Mouse (Mus musculus) lung, embryonic 14.5 days (tissue): ENCODE data around the gene Acot3. TPM values are rescaled to one million over a fixed set of nuclear protein-coding genes. Genes with fewer than 3 reads are reported as not detected.

ENCODE experiments used
- ATAC-seq: fragments of 200-750 bp; cut with Nextera tagmentation; 2 replicates; pipeline ENCODE4 v1.8.0; 2017; ENCODE audit warnings: mild to moderate bottlenecking, moderate TSS enrichment, moderate library complexity; ENCODE audit not compliant: insufficient read depth
- DNase-seq: peaks from one replicate; pipeline ENCODE4 v3.0.0-alpha.2; 2015
- H3K27ac ChIP-seq: fragments of 300-500 bp; sonication (generic); 2 replicates; pipeline ENCODE4 v1.5.1; 2014; ENCODE audit warnings: low read depth, mild to moderate bottlenecking, moderate library complexity
- H3K27me3 ChIP-seq: fragments of 300-500 bp; sonication (generic); 2 replicates; pipeline ENCODE4 v1.6.1; 2014; ENCODE audit warnings: low read length, control low read depth; ENCODE audit not compliant: insufficient read depth
- H3K36me3 ChIP-seq: fragments of 300-500 bp; sonication (generic); 2 replicates; pipeline ENCODE4 v1.6.1; 2014; ENCODE audit warnings: control low read depth; ENCODE audit not compliant: insufficient read depth
- H3K4me1 ChIP-seq: fragments of 300-500 bp; sonication (generic); 2 replicates; pipeline ENCODE4 v1.6.1; 2014; ENCODE audit warnings: antibody characterized with exemption, control low read depth; ENCODE audit not compliant: insufficient read depth
- H3K4me2 ChIP-seq: fragments of 300-500 bp; sonication (generic); 2 replicates; pipeline ENCODE4 v1.6.1; 2014; ENCODE audit warnings: mild to moderate bottlenecking
- H3K4me3 ChIP-seq: fragments of 300-500 bp; sonication (generic); 2 replicates; pipeline ENCODE4 v1.5.1; 2014; ENCODE audit warnings: low read depth, low read length
- H3K9ac ChIP-seq: fragments of 300-500 bp; sonication (generic); 2 replicates; pipeline ENCODE4 v1.6.1; 2014
- H3K9me3 ChIP-seq: fragments of 300-500 bp; sonication (generic); 2 replicates; pipeline ENCODE4 v1.6.1; 2016; ENCODE audit warnings: low read depth, low read length, control low read depth
- CTCF ChIP-seq: IDR thresholded peaks from 2 replicates; pipeline ENCODE4 v1.5.1; 2016; ENCODE audit warnings: antibody characterized with exemption, low read depth
- WGBS: fragments of 180-500 bp; shearing (Covaris S2); extraction: QIAGEN DNeasy Blood & Tissue Kit; methylation state at CpG from one replicate; pipeline ENCODE4 v1.1.7; 2014; 5-methylcytosine and 5-hydroxymethylcytosine counted together
- polyA plus RNA-seq: library from polyadenylated mRNA; unstranded; fragments of >200 nt; fragmentation: Nextera tagmentation; extraction: Ambion mirVana; gene quantifications from 2 replicates; pipeline ENCODE4 v1.2.1, GENCODE M21; 2014

Gene Acot3
- polyA plus RNA-seq, 1 experiment from 2014 or later, result 0.14 TPM

GRCm38 (mm10) chr12:84101493-84101845 lies 49.5 kb downstream of the Acot3 start:
- peak; percentile 8 for DNase-seq
- no peaks in the 10 kb centered on the region for H3K9me3 ChIP-seq
- no peaks in the 10 kb centered on the region for H3K4me1 ChIP-seq
- no peaks in the 10 kb centered on the region for H3K36me3 ChIP-seq
- WGBS, result 47% methylated on average over 2 of the region's 2 CpGs
- H3K4me3 ChIP-seq, result peak overlapping the region; percentile 50
- no peak overlapping the region for H3K9ac ChIP-seq
- no peak overlapping the region for H3K27ac ChIP-seq
- 0 out of 2 replicates have a peak, but pooled peaks have one; percentile 23 for ATAC-seq
- peak overlapping the region; percentile 78 for H3K4me2 ChIP-seq
- no peaks in the 10 kb centered on the region for H3K27me3 ChIP-seq
- TF ChIP-seq CTCF, result no peak

- Histone ChIP-seq H3K4me2 (no peak overlapping the region), H3K36me3 (no peaks in the 10 kb centered on the region), H3K9me3 (no peaks in the 10 kb centered on the region), H3K4me1 (no peaks in the 10 kb centered on the region), H3K4me3 (no peak overlapping the region), H3K9ac (no peak overlapping the region), H3K27ac (no peak overlapping the region), H3K27me3 (no peaks in the 10 kb centered on the region)
- no peak for DNase-seq
- no peak for ATAC-seq
- 65% methylated on average over 3 of the region's 3 CpGs for WGBS
- TF ChIP-seq CTCF, result no peak
Observed at GRCm38 (mm10) chr12:84107012-84107411, 55.1 kb downstream of the Acot3 start.

- TF ChIP-seq CTCF, result no peak
- H3K4me2 ChIP-seq, result no peak overlapping the region
- no peaks in the 10 kb centered on the region for H3K9me3 ChIP-seq
- no peak overlapping the region for H3K4me3 ChIP-seq
- no peaks in the 10 kb centered on the region for H3K27me3 ChIP-seq
- no peaks in the 10 kb centered on the region for H3K4me1 ChIP-seq
- H3K9ac ChIP-seq, result no peak overlapping the region
- H3K27ac ChIP-seq, result no peak overlapping the region
- DNase-seq (no peak), ATAC-seq (no peak)
- 64% methylated on average over 1 of the region's 1 CpGs for WGBS
- no peaks in the 10 kb centered on the region for H3K36me3 ChIP-seq
Observed at GRCm38 (mm10) chr12:84107692-84108091, 55.7 kb downstream of the Acot3 start.

- H3K4me2 ChIP-seq, result no peak overlapping the region
- H3K9ac ChIP-seq, result no peak overlapping the region
- H3K9me3 ChIP-seq, result no peaks in the 10 kb centered on the region
- H3K4me1 ChIP-seq, result no peaks in the 10 kb centered on the region
- no peaks in the 10 kb centered on the region for H3K27me3 ChIP-seq
- ATAC-seq (no peak), DNase-seq (no peak)
- H3K4me3 ChIP-seq, result no peak overlapping the region
- H3K27ac ChIP-seq, result no peak overlapping the region
- TF ChIP-seq CTCF, result no peak
- H3K36me3 ChIP-seq, result no peaks in the 10 kb centered on the region
- 67% methylated on average over 1 of the region's 1 CpGs for WGBS
Observed at GRCm38 (mm10) chr12:84109924-84110323, 58.0 kb downstream of the Acot3 start.

Other genes starting within 250 kb of the Acot3 start
- gene Numb, start 130.2 kb upstream of the Acot3 start, polyA plus RNA-seq, result 36.0 and 38.3 TPM in 2 replicates
- gene Riox1, start 101.5 kb upstream of the Acot3 start, polyA plus RNA-seq, result 18.6 and 20.1 TPM in 2 replicates
- gene Heatr4, start 67.3 kb upstream of the Acot3 start, polyA plus RNA-seq, result not detected in 2 replicates
- gene Acot2, start 64.3 kb upstream of the Acot3 start, polyA plus RNA-seq, result 30.3 and 31.3 TPM in 2 replicates
- 92.9 and 98.2 TPM in 2 replicates for gene Acot1, start 42.7 kb upstream of the Acot3 start, polyA plus RNA-seq
- 0.11 and 0.42 TPM in 2 replicates for gene Acot4, start 13.8 kb upstream of the Acot3 start, polyA plus RNA-seq
- gene Gm49366, start 13.2 kb upstream of the Acot3 start, polyA plus RNA-seq, result not detected in 2 replicates
- gene Acot5, start 17.2 kb downstream of the Acot3 start, polyA plus RNA-seq, result not detected in 2 replicates
- gene Acot6, start 48.5 kb downstream of the Acot3 start, polyA plus RNA-seq, result 1.8 and 2.3 TPM in 2 replicates
- gene Dnal1, start 62.2 kb downstream of the Acot3 start, polyA plus RNA-seq, result 4.1 and 5.2 TPM in 2 replicates
- 0.68 and 0.79 TPM in 2 replicates for gene Pnma1, start 96.3 kb downstream of the Acot3 start, polyA plus RNA-seq
- 11.3 and 12.3 TPM in 2 replicates for gene Elmsan1, start 166.7 kb downstream of the Acot3 start, polyA plus RNA-seq
- gene Ptgr2, start 233.1 kb downstream of the Acot3 start, polyA plus RNA-seq, result 17.2 and 19.6 TPM in 2 replicates